Mouse (Mus musculus) mesoderm, embryonic 11.5 days (tissue): ENCODE measurements at regions not wholly inside any gene's neighbourhood (a gene's known extent, or its start where the extent isn't known, plus 50 kb on each side); places are given as distances from the start of the nearest gene placed in this dataset.
A peak's percentile ranks its signal among the peaks of the same experiment; 100 is the strongest.

Experiments
- DNase-seq: peaks from one replicate; pipeline ENCODE4 v3.0.0-alpha.2; 2012; ENCODE audit warnings: low read depth, low spot score

DNA sequence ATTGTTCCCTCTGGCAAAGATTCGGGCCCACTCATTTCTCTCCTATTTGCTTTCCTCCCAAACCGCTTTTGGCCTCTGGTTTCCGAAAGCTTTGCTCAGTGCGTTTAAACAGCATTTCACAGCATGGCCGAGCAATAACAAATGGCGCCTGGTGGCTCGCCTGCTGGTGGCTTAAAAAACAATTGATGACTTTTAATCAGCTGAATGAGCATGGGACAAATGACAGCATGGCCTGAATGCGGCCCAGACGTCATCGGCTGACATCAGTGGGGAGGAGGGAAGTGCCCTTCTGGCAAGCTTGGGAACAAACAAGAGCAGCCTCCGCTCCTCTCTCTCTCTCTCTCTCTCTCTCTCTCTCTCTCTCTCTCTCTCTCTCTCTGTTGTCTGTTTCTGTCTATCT, 362.3 kb downstream of the Bcor start:
- peak; percentile 58 for DNase-seq

GRCm38 (mm10) chrX:11798326-11798725, 361.8 kb downstream of the Bcor start:
- DNase-seq, result no peak

DNA sequence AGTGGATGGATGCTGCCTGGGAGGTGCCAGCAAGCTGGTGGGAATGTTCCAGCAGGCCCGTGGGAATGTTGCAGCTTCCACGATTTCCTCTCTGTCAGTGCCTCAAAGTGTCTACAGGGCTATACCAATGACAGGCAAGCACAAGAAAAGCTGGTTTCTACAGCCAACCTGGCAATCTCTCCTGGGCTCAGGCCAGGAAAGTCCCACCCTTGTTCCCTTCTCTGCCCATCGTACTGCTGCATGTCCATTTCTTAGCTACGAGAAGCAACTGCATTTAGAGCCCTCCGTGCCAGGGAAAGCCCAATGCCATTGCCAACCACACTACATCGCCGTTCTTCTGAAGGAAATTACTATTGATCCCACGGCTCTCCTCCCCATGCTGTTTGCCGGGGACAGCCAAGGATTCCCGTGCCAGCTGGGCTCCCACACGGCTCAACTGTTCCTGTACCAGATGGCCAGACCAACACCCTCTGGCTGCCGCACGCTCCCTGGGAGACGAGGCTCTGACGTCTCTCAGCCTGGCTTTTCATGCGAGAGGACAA, 359.7 kb downstream of the Bcor start:
- DNase-seq, result no peak

DNA sequence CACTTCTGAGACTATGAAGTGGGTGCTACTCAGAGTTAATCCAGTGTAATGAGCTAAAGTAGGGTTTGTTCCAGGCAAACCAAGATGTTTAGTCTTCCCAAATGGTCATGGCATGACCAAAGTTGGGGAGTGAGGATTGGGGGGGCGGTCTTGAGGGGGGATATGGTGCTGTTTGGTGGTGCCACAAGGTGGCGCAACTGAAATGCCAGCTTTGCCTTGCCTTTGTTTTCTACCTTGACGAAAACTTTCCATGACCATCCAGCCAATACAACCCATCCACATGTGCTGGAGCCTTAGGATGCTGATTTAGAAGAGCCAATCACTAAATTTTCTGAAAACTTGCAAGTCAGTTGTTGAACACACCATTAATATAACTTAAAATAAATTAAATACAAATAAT, 358.9 kb downstream of the Bcor start:
- no peak for DNase-seq

DNA sequence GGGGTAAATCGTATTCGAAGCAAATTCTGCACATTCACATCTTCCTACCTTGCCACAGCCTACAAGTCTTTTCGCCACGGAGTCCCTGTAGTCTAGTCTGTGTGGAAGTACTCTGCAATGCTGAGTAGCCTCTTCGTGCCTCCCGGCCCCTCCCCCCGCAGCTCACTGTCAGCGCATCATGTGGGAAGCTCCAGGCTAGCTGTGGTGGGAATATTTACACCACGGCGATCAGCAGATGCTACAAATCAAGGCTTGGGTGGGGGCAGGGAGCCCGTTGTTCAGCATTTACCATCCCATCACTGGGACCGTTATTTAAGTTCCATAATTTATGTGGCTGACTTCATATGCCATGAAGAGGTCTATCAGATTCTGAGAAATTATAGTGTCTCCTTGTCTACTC, 358.5 kb downstream of the Bcor start:
- peak; percentile 31 for DNase-seq

DNA sequence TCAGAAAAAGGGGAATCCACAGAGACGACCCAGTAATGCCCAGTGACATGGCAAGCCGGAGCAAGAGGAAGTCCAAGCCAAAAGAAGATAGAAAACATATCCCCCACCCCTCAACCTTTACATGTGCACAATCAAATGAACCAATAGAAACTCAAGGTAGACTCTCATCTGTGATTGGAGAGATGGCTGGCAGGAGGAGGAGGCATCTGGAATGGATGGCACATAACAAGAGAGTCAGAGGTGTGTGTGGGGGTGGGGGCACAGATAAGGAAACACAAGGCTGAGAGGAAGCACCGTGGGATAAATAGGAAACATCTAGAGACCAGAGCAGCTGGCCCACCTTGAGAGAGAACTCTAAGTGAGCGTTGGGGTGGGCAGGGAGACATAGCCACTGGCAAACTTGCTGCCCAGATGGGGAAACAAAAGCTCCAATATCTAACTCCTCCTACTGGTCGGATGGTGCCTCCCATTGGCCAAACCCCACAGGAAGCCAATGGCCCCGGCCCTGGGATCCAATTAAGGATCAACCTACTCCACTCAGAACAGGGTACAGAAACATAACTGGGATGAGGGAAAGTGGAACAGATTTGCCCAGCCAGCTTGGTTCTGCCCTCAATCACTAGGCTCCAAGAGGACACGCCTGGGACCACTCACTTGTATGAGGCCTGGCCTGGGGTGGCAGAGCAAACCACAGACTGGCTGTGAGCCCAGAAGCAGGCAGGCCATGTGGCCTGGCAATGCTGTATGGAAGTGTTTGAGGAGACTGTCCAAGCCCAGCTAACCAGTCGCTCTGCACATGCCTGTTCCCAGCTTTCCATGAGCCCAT, 357.9 kb downstream of the Bcor start:
- DNase-seq, result no peak

- DNase-seq, result no peak
These were observed 356.9 kb downstream of the Bcor start for GRCm38 (mm10) chrX:11803239-11803638.

DNA sequence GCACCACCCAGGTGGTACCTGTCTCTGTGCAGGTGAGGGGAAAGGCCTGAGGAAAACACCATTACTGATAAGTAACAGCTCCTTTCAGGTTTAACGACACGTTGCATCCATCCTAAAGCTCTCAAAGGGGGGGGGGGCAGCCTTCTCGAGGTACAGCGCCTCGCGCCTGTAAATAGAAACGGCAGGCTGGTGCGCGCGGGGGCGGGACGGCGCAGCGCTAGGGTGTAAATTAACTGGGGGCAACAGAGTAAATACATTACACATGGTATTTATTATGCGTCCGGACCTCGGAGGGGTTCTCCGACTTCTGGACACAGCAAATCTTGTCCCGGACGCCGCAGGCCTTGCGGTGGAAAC, 353.3 kb downstream of the Bcor start:
- no peak for DNase-seq

DNA sequence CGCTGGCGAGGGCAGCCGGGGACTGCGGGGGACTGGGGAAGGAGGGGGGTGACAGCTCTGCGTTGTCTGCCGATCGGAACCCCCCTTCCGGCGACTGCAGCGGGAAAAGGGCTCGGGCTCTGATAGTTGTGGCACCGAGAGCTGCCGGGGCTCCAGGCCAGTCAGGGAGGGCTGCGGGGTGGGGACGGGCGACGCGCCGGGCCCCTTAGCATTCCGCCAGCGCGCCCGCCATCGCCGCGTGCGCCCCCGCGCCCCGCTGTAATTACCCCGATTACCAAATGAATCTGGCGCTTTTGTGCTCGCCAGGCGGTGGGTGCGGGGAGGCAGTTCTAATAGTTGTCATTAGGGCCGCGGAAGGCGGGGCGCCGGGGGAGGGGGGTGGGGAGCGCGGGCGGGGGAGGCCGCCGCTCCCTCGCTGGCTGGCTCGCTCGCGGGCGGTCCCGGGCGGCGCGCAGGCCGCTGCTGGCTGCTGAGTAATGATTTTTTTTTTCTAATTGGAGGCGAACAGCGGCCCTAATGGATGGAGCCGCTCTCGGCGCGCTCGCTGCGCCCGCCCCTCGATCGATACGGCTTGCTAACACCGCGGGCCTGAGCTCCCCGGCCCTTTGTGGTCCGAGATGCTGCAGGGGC, 352.8 kb downstream of the Bcor start:
- DNase-seq, result peak; percentile 49

DNA sequence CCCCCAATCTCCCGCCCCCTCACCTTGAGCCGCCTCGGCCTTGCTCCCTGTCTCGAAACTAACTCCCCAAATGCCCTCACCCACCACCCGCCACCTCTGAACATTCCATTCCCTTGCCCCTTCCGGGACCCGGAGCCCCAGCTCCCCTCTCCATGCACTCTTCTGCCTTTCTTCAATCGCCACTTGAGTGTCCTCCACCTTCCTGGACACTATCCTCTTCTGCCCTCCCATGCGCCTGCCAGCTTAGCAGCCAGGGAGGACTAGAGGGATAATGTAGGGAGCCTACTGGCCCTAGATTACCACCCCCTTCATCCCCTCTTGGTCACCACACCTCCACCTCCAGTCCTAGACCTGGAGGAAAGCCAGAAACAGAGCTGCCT, 352.3 kb downstream of the Bcor start:
- no peak for DNase-seq

DNA sequence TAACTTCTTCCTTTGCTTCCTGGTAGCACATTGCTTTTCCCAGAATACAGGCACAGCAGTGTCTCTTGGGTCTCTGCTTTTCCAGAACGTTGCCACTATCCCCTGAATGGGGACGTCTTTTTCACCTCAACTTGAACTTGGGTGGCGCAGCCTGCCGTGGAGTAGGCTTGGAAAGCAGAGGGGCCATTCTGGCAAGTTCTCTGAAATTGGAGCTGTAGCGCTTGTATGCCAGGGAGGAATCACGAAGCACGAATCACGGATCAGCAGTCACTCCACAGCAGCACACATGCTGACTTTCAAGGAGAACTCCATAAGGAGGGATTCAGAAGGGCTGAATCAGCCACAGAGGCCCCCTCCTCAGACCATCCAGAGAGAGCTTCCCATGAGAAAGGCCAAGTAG, 351.2 kb downstream of the Bcor start:
- no peak for DNase-seq

GRCm38 (mm10) chrX:11814861-11815260, 345.3 kb downstream of the Bcor start:
- DNase-seq, result peak; percentile 57

- DNase-seq, result no peak
These were observed 344.3 kb downstream of the Bcor start for GRCm38 (mm10) chrX:11815864-11816263.

DNA sequence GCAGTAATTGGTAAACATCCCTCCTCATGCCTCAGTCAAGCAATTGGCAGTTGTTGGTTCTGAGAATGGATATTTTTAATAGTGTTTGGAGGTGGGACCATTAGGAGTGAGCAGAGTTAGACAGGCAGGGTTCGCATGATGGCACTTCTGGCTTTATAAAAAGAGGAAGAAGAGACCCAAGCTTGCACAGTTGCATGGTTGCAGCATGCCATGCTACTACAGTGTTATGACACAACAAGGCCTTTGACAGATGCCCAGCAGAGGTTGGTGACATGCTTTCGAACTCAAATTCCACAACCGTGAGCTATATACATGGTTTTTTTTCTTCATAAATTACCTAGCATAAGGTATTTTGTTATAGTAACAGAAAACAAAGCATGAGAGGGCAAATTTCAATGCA, 341.5 kb downstream of the Bcor start:
- DNase-seq, result no peak

DNA sequence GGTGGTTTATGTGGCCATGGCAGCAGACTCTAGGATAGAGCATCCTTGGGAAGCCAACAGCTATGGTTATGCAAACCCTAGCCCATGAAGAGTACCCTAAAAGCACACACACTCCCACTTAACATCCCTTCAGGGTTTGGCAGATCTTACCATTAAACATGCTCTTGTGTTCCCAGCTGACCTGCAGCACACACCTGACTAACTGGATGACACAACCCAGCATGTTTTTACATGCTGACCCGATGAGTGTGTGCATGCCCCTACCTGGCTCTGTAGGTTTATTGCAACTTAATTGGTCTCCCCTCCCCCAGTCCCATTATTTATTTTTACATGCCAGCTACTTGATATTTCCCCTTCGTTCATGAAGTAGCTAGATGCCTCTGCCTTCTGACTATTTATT, 339.0 kb downstream of the Bcor start:
- no peak for DNase-seq

- no peak for DNase-seq
These were observed 338.0 kb downstream of the Bcor start for GRCm38 (mm10) chrX:11821880-11822768.

DNA sequence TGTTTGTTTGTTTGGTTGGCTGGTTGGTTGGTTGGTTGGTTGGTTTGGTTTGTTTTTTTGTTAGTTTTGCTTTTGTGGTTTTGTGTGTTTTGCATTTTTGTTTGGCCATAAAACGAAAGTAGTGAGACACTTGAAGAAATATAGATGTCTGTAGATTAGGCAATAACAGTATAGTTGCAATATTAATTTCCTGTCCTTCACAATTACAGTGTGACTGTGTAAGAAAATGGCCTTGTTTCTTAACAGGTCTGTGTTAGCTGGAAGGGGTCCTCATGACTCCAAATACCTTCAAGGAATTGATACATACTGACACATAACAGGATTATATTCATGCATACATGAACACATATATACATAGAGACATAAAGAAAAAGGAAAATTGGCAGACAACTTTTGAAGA, 334.2 kb downstream of the Bcor start:
- DNase-seq, result no peak

GRCm38 (mm10) chrX:11826737-11827408, 333.3 kb downstream of the Bcor start:
- peak; percentile 27 for DNase-seq

- DNase-seq, result no peak
These were observed 330.6 kb downstream of the Bcor start for GRCm38 (mm10) chrX:11829411-11830002.

DNA sequence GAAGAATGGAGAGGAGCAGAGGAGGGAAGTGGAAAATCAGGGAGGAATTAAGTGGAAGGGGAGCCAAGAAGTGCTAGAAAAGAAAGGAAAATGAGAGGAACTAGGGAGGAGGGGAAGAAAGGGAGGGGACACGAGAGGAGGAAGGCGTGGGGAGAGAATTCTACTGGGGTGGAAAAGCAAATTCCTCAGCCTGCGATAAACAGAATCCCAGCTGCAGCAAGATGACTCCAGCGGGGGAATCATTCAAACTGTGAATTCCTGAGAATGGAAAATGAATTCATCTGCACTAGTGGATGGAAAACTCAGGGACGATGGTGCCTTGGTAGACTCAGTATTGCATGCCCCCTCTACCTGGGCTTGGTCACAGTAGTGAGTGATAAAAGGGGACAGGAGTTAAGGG, 322.6 kb downstream of the Bcor start:
- DNase-seq, result no peak

DNA sequence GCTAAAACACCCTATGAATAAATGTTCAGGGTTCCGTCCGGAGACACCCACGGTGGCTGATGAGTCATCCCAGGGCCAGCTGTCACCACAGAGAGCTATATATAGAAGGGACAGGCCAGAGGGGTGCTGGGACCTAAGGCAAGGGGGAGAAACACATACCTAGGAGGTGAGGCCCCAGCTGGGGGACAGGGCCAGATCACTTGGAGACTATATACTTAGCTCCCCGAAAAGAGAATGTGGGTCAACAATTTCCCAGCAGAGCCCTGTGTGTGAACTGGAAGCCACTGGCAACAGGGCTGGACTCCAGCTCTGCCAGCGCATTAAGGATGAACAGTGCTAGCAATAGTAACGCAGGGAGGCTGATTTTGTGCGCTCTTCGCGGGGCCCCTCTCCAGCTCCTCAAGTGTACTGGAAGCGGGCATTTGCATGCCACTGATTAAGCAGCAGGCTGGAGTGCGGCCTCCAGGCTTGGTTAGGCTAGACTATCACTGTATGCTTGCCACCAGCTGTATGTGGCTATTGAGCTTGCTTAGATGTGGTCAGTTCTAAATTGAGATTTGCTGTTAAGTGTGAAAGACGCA, 320.4 kb downstream of the Bcor start:
- no peak for DNase-seq
